Mouse (Mus musculus): ENCODE data around the gene Sumf1.

Gene Sumf1

GRCm38 (mm10) chr6:108146637-108147036 is 38.7 kb downstream of the Sumf1 start:
- no peak for DNase-seq (ENCODE audit: low spot score in 2 of 2)

GRCm38 (mm10) chr6:108145941-108146588 is 39.3 kb downstream of the Sumf1 start:
- DNase-seq (ENCODE audit: low spot score in 2 of 2): no peak

GRCm38 (mm10) chr6:108145241-108145640 is 40.1 kb downstream of the Sumf1 start:
- DNase-seq (ENCODE audit: low spot score in 2 of 2): no peak

- DNase-seq (ENCODE audit: low spot score in 2 of 2): no peak
Observed at GRCm38 (mm10) chr6:108142796-108143195, 42.6 kb downstream of the Sumf1 start.

GRCm38 (mm10) chr6:108140722-108141490 is 44.5 kb downstream of the Sumf1 start:
- DNase-seq (ENCODE audit: low spot score in 2 of 2): no peak

- no peak for DNase-seq (ENCODE audit: low spot score in 2 of 2)
Observed at GRCm38 (mm10) chr6:108137031-108137430, 48.4 kb downstream of the Sumf1 start.

- DNase-seq (ENCODE audit: low spot score in 2 of 2): no peak
Observed at GRCm38 (mm10) chr6:108136286-108136685, 49.1 kb downstream of the Sumf1 start.

- no peak for DNase-seq (ENCODE audit: low spot score in 2 of 2)
Observed at GRCm38 (mm10) chr6:108132268-108132935, 53.0 kb downstream of the Sumf1 start.

- no peak for DNase-seq (ENCODE audit: low spot score in 2 of 2)
Observed at GRCm38 (mm10) chr6:108130718-108131117, 54.7 kb downstream of the Sumf1 start.

- peak; percentile 33 to 39 for DNase-seq (ENCODE audit: low spot score in 2 of 2)
Observed at GRCm38 (mm10) chr6:108126631-108127030, 58.8 kb downstream of the Sumf1 start.

- DNase-seq (ENCODE audit: low spot score in 2 of 2): no peak
Observed at GRCm38 (mm10) chr6:108125474-108125873, 59.9 kb downstream of the Sumf1 start.

GRCm38 (mm10) chr6:108117881-108118280 is 67.5 kb downstream of the Sumf1 start:
- DNase-seq (ENCODE audit: low spot score in 2 of 2): no peak

GRCm38 (mm10) chr6:108114971-108115370 is 70.4 kb downstream of the Sumf1 start:
- DNase-seq (ENCODE audit: low spot score in 2 of 2): no peak

GRCm38 (mm10) chr6:108111693-108112092 is 73.7 kb downstream of the Sumf1 start:
- DNase-seq (ENCODE audit: low spot score in 2 of 2): no peak

GRCm38 (mm10) chr6:108110336-108110735 is 75.0 kb downstream of the Sumf1 start:
- DNase-seq (ENCODE audit: low spot score in 2 of 2): no peak

GRCm38 (mm10) chr6:108107376-108107775 is 78.0 kb downstream of the Sumf1 start:
- DNase-seq (ENCODE audit: low spot score in 2 of 2): no peak

- peak; percentile 46 to 52 for DNase-seq (ENCODE audit: low spot score in 2 of 2)
Observed at GRCm38 (mm10) chr6:108101936-108102830, 83.2 kb downstream of the Sumf1 start.

- no peak for DNase-seq (ENCODE audit: low spot score in 2 of 2)
Observed at GRCm38 (mm10) chr6:108098846-108099217, 86.5 kb downstream of the Sumf1 start.

GRCm38 (mm10) chr6:108098171-108098845 is 87.1 kb downstream of the Sumf1 start:
- peak; percentile 69 to 79 for DNase-seq (ENCODE audit: low spot score in 2 of 2)

- DNase-seq (ENCODE audit: low spot score in 2 of 2): no peak
Observed at GRCm38 (mm10) chr6:108095445-108095844, 89.9 kb downstream of the Sumf1 start.

- DNase-seq (ENCODE audit: low spot score in 2 of 2): no peak
Observed at GRCm38 (mm10) chr6:108093449-108093848, 91.9 kb downstream of the Sumf1 start.

Measured in heart, adult 9 months (tissue).